Mouse (Mus musculus) stomach, postnatal 0 days (tissue): ENCODE results near the gene Sorcs3.

ENCODE experiments used
- CTCF ChIP-seq: IDR thresholded peaks from 2 replicates; pipeline ENCODE4 v1.5.1; 2016; ENCODE audit warnings: antibody characterized with exemption, low read depth, mild to moderate bottlenecking, moderate library complexity
- EP300 ChIP-seq: optimal IDR thresholded peaks from 2 replicates; pipeline ENCODE3; 2016; ENCODE audit warnings: antibody characterized with exemption

DNA sequence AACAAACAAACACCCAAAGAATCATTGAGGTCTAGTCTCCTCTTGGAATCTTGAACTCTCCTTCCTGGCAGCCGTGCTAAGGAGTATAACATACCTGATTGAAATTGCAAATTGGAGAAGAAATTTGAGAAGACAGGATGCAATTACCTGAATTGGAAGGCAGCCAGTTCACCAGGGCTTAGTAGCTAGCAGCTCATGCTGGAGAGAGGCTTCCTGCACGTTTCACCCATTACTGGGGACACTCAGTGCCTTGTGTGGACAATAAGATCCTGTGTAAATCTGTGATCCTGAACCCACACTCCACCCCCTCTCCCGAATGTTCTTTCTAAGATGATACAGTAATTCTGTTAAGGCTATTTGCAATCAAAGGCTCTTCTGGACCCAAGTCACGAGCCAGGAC, 633.6 kb downstream of the Sorcs3 start:
- TF ChIP-seq CTCF (no peak), EP300 (no peak)
